Mouse (Mus musculus) ES-E14 (cell line): Measurements from ENCODE around the gene Zscan10. TPM values are rescaled to one million over a fixed set of nuclear protein-coding genes. Genes with fewer than 3 reads are reported as not detected.

Experiments used
- DNase-seq: peaks from one replicate; pipeline ENCODE4 v3.0.0-alpha.2; 2013; ENCODE audit warnings: low read depth, low spot score
- H3K27ac ChIP-seq: 2 replicates; pipeline ENCODE4 v1.5.1; 2012; ENCODE audit warnings: low read depth, mild to moderate bottlenecking, low read length, moderate library complexity, mixed read lengths; ENCODE audit not compliant: poor library complexity, insufficient read depth, severe bottlenecking
- H3K36me3 ChIP-seq: 2 replicates; pipeline ENCODE4 v1.6.1; 2012; ENCODE audit warnings: mild to moderate bottlenecking, low read length, moderate library complexity, mixed read lengths; ENCODE audit not compliant: control insufficient read depth, poor library complexity, insufficient read depth, severe bottlenecking
- H3K4me1 ChIP-seq, 2 experiments: fragments of 150-350 bp in 1 of 2; sonication (generic) in 1 of 2; 2 replicates each; pipeline ENCODE4 v1.6.1; 2012; ENCODE audit warnings: low read length in 2 of 2, mild to moderate bottlenecking in 1 of 2, mixed read lengths in 1 of 2; ENCODE audit not compliant: control insufficient read depth in 2 of 2, insufficient read depth in 2 of 2, poor library complexity in 1 of 2
- H3K4me3 ChIP-seq, 2 experiments: fragments of 150-350 bp in 1 of 2; sonication (generic) in 1 of 2; 2 replicates each; pipeline ENCODE4 v1.5.1; 2012; ENCODE audit warnings: low read length in 2 of 2, low read depth in 1 of 2, mild to moderate bottlenecking in 1 of 2, mixed read lengths in 1 of 2; ENCODE audit not compliant: insufficient read depth in 1 of 2, poor library complexity in 1 of 2, severe bottlenecking in 1 of 2
- H3K9ac ChIP-seq: 2 replicates; pipeline ENCODE4 v1.6.1; 2012; ENCODE audit warnings: low read depth, mild to moderate bottlenecking, low read length, mixed read lengths; ENCODE audit not compliant: poor library complexity, insufficient read depth, severe bottlenecking
- H3K9me3 ChIP-seq: fragments of 150-350 bp; sonication (generic); 2 replicates; pipeline ENCODE4 v1.6.1; 2012; ENCODE audit warnings: low read depth, mild to moderate bottlenecking, low read length; ENCODE audit not compliant: control insufficient read depth, insufficient read depth
- CHD2 ChIP-seq: IDR thresholded peaks from 2 replicates; pipeline ENCODE4 v1.6.1; 2014; ENCODE audit warnings: mild to moderate bottlenecking, low read depth, low read length, inconsistent platforms
- HCFC1 ChIP-seq: IDR thresholded peaks from 2 replicates; pipeline ENCODE4 v1.6.1; 2012; ENCODE audit warnings: low read length, inconsistent platforms, borderline replicate concordance; ENCODE audit not compliant: insufficient read depth
- MAFK ChIP-seq: IDR thresholded peaks from 2 replicates; pipeline ENCODE4 v1.6.1; 2014; ENCODE audit warnings: mild to moderate bottlenecking, low read depth, low read length, inconsistent platforms; ENCODE audit not compliant: insufficient read depth
- ZC3H11A ChIP-seq: IDR thresholded peaks from 2 replicates; pipeline ENCODE4 v1.6.1; 2012; ENCODE audit warnings: low read depth, mild to moderate bottlenecking, inconsistent platforms, low read length, borderline replicate concordance
- ZNF384 ChIP-seq: IDR thresholded peaks from 2 replicates; pipeline ENCODE4 v1.6.1; 2012; ENCODE audit warnings: low read depth, low read length, inconsistent platforms
- in situ Hi-C, 2 experiments: fragments of 600-800 bp; cut with MboI; formaldehyde crosslinking; loops; one replicate each; pipeline ENCODE4 v1.15.1; 2025; ENCODE audit warnings: low sequenced_read_pairs in 2 of 2, inconsistent platforms in 1 of 2; ENCODE audit not compliant: unreplicated experiment in 2 of 2
- total RNA-seq: library from RNA; depleted of rRNA; stranded (reverse); fragments of 300-350 nt; gene quantifications from 2 replicates; pipeline ENCODE4 v1.2.3, GENCODE M21; 2012; rRNA removed

Gene Zscan10
- 62.5 and 93.1 TPM in 2 replicates for total RNA-seq

DNA sequence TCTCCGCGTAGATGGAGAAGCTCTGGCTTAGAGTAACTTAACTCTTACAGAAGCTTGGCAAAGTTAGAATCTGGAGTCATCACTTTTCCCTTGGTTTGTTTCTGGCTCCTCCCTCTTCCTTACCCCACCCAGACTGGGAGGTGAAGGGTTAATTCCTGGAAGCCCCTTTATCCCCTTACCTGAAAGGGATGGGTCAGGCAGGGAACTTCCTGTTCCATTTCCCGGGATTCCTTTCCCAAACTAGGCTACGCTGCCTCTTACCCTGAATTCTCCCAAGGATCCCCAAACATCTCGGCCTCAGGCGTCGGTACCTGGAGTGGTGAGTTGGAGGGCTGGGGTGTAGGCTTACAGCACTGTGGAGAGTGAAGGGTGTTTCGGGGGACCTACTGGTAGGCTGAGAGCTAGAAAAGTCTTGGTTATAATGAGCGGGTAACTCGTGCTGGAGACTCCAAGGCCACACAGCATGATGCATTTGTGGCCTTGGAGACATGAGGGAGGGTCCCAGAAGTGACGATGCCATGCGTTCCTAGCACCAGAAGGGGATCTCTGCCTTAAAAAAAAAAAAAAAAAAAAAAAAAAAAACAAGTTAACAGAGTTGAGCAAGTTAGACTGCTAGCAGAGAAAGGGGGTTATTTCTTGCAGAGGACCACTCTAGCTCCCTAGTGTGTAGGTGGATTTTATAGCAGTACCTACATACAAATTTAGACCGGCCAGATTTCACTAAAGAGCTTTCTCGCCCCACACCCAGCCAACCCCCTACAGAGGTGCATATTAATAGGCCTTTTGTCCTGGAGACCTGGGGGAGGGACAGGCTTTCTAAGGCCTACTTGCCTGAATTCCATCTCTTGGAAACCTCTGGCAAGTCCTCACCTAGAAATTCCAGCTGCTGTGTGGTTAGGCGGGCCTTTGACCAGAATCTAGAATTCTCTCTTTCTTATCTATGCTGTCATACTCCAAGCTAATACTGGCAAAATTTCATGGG, at the start of gene Zscan10:
Gene Zscan10 (plus strand): TSS at position 216 of the 982 bp plus-strand sequence.
- Histone ChIP-seq H3K9me3 (no peaks in the 10 kb centered on the region), H3K36me3 (peaks cover 14% of the 10 kb centered on the region), H3K4me3 (peak within 1 kb of the TSS; percentile 81 to 92), H3K27ac (peak within 1 kb of the TSS; percentile 100), H3K4me1 (peaks cover 8 to 9% of the 10 kb centered on the region in 2 experiments), H3K9ac (peak within 1 kb of the TSS; percentile 96)
- peak; percentile 96 for TF ChIP-seq ZNF384
- peak; percentile 33; the same call in 1 of the 2 replicates for TF ChIP-seq CHD2
- TF ChIP-seq MAFK: no peak
- TF ChIP-seq ZC3H11A: no peak
- TF ChIP-seq HCFC1: 0 out of 2 replicates have a peak, but pooled peaks have one; percentile 44
- peak; percentile 84 for DNase-seq
- in situ Hi-C loops: no loop called here

DNA sequence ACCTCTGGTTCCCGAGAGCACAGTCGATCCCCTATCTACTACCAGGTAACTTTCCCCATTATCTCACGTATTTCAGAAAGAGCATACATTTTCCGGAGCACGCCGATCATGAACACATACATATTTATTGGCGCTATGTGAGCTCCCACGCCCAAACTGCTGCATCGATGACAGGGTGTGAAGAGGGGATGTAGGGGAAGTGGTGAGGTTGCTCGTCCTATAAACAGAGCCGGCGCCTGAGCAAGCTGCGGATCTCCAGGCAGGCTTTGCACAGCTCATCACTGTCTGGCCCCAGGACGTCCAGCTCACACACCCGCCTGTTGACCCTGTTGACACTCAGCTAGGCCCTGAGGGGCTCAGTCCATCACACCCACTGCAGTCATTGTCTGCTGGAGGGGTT, 49.8 kb upstream of the Zscan10 start:
- Histone ChIP-seq H3K4me1 (peaks cover 0 to 10% of the 10 kb centered on the region in 2 experiments; a peak in 3 of 4 replicates), H3K9me3 (no peaks in the 10 kb centered on the region), H3K36me3 (no peaks in the 10 kb centered on the region), H3K27ac (peak overlapping the region; percentile 29; the same call in 1 of the 2 replicates), H3K9ac (peak overlapping the region; percentile 67), H3K4me3 (peak overlapping the region; percentile 50 to 70)
- DNase-seq: no peak
- in situ Hi-C loops: no loop called here
- TF ChIP-seq MAFK (no peak), ZC3H11A (no peak), ZNF384 (no peak), CHD2 (no peak), HCFC1 (no peak)

DNA sequence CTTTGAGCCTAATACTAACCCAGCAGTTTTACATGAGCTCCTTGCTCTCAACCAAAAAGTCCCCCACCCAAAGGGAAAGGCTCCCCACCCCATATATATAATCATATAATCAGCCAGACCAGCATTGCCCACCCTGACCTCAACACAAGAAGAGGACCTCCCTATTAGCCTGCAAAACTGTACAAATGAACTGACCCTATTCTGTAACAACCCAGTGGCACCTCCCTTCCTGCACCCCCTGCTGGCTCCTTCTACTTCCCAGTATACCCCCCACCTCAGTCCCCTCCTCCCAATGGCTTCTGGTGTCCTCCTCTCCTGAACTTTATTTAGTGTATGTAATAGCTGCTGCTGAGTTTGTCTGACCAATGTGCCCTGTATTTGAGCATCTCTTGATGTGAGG, 49.2 kb upstream of the Zscan10 start:
- H3K4me1 ChIP-seq: peaks cover 0 to 10% of the 10 kb centered on the region in 2 experiments; a peak in 3 of 4 replicates
- H3K9ac ChIP-seq: no peak overlapping the region
- H3K9me3 ChIP-seq: no peaks in the 10 kb centered on the region
- no peak for DNase-seq
- in situ Hi-C loops: no loop called here
- no peak for TF ChIP-seq ZC3H11A
- H3K27ac ChIP-seq: no peak overlapping the region
- no peaks in the 10 kb centered on the region for H3K36me3 ChIP-seq
- H3K4me3 ChIP-seq: peak overlapping the region in 1 of 2 experiments; percentile 50; a peak in 2 of 4 replicates

DNA sequence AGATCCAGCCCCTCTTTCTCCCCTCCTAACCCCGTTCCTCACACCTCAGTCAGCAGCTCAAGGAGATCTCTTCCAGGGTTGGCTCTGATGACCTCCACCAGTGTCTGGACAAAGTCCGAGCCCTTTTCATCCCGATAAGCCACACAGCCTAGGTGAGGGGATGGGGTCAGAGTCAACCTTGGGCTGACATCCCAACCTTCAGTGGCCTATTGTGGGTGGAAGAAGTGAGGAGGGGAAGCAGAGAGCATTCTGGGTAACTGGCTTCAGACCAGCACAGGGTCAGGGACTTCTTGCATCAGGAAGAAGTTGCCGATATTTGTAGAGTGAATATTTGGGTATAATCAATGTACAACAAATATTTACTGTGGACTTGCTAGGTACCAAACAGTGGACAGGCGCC, 48.7 kb upstream of the Zscan10 start:
- H3K9me3 ChIP-seq: no peaks in the 10 kb centered on the region
- no peak for TF ChIP-seq HCFC1
- no peak for TF ChIP-seq ZNF384
- no peak for TF ChIP-seq CHD2
- no peak for TF ChIP-seq MAFK
- TF ChIP-seq ZC3H11A: no peak
- H3K9ac ChIP-seq: no peak overlapping the region
- H3K27ac ChIP-seq: no peak overlapping the region
- in situ Hi-C loops: no loop called here
- no peak for DNase-seq
- no peak overlapping the region for H3K4me3 ChIP-seq
- H3K36me3 ChIP-seq: 0 out of 2 replicates have a peak, but pooled peaks cover 2% of the 10 kb centered on the region
- H3K4me1 ChIP-seq: peaks cover 0 to 10% of the 10 kb centered on the region in 2 experiments; a peak in 3 of 4 replicates
